Mouse (Mus musculus) 416B (cell line): ENCODE data around the gene Cfap99.

Experiments
- DNase-seq: peaks from one replicate; pipeline ENCODE4 v3.0.0; 2011; ENCODE audit warnings: low read depth

Gene Cfap99

DNA sequence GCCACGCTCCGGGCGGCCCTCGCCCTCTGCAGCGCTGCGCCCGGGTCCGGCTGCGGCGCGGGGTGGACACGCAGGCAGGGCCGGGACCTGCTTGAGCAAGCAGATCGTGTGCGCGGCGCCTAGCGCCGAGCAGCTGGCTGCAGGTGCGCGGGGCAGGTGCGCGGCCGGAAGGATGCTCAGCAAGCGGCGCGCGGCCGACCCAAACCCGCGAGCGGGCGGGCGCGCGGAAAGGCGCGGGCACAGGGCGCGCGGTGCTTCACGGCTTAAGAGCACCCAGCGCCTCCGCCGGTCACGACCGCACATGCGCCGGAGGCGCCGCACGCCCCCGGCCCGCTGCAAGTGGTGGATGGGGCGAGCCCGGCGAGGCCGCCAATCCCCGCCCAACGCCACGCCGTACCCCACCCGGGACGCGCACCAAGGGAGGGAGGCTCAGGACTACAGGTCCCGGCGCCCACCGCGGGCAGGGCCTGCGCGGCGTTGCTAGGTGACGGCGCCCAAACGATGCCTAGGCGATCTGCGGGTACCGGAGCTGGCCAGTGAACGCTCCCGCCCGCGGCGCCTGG is at the start of gene Cfap99, which contains the start of gene Zfyve28:
Gene Cfap99, plus strand, starts transcription at position 447 of the 563 bp plus-strand sequence.
Gene Zfyve28, minus strand, starts transcription at position 296 of the 563 bp plus-strand sequence.
- no peak for DNase-seq

DNA sequence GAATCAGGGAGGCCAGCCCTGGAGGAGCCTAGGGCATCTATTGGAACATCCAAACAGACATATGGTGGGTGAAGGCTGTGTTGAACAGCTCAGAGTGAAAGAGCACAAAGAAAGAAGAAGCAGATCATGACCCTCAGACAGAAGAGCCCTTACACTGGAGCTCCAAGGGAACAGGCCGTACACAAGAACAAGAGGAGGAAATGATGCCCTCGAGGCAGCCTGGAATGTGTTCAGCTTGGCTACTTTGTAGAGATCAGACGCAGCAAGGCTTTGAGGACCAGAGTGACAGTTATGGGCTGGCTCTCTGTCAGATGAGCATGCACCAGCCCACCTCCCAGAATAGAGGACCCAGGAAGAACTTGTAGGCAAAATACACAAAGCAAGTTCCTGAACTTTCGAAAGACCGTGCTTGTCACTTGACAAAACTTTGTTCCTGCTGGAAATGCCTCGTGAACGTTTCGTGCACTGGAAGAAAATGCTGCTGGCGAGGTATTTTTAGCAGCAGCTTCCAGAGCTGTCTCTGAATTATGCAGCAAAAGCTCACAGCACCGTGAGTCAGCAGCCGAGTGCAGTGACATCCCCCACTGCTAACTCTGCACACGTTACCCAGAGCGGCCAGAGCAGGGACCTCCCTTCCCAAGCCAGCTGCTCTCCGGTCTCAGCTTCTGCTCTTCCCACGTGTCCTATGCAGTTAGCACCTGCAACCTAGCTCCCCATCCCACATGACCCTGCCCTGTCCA is 46.0 kb upstream of the Cfap99 start:
- peak; percentile 69 for DNase-seq

DNA sequence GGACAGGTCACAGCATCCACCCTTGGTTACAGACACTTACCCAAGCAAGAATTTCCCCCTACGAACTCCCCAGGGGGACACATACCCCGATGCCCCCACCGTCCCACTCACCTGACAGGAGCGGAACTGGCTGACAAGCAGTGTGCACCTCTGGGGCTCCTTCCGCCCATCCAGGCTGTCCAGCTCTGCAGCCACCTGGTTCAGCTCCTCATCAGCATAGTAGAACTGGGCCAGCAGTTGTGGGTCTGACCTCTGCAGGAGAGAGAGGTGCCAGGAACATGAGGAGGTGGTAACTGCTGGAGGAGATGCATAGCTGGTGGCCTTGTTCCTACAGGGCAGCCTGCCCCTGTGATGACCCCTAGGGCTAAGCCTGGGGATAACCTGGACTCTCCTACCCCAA is 45.3 kb upstream of the Cfap99 start:
- no peak for DNase-seq

DNA sequence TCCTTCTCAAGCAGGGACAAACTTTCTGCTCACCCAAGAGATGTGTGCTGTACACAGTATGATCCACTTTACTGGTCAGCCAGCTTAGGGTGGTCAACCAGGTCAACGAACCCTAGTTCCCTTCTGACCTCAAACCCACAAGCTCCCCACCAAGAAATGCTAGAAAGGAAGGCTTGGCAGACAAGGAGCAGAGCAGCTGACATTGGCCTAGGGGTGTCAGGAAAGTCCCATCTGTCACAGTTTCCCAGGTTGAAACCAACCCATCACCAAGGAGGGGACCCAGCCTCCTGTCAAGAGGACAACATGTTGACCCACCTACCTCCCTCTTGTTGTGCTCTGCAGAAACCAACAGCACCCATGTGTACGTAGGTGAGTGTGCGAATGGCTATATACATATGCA is 42.0 kb upstream of the Cfap99 start:
- DNase-seq: no peak

DNA sequence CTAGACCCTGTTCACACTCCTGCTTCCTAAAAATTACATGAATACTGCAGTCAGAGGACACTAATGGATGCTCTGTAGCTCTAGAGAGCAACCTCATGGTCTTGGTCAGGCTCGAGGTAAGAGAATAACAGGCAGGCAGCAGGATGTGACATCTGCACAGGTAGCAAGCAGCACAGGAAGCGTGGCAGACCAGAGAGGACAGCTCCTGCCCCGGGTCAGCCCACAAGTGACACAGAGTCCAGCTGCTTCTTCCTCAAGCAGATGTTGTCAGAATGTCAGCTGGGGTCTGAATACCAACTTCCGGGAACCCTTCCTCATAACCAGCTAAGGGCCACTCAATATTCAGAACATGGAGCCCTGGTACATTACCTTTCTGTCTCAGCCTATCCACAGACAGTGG is 39.3 kb upstream of the Cfap99 start:
- no peak for DNase-seq

- DNase-seq: no peak
These were observed 38.3 kb upstream of the Cfap99 start for GRCm38 (mm10) chr5:34250090-34250489.

GRCm38 (mm10) chr5:34251794-34252193 is 36.6 kb upstream of the Cfap99 start:
- no peak for DNase-seq

- DNase-seq: no peak
These were observed 36.0 kb upstream of the Cfap99 start for GRCm38 (mm10) chr5:34252307-34252966.

- DNase-seq: no peak
These were observed 35.4 kb upstream of the Cfap99 start for GRCm38 (mm10) chr5:34252967-34253519.

DNA sequence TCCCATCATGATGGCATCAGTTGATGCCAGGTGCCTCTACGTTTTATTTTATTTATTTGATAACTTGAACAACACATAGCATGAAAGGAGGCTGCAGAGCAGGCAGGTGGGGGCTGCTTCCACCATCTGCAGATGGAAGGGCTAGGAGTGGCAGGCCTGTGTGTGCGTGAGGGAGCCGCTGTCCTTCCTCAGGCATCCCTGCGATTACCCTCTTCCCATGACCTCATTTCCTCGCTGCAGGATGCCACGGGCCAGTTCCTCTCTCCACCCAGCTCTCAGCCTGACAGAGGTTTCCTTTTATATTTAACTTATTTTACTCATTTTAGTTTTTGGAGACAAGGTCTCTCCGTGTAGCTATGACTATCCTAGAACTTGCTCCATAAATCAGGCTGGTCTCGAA is 34.1 kb upstream of the Cfap99 start:
- no peak for DNase-seq

DNA sequence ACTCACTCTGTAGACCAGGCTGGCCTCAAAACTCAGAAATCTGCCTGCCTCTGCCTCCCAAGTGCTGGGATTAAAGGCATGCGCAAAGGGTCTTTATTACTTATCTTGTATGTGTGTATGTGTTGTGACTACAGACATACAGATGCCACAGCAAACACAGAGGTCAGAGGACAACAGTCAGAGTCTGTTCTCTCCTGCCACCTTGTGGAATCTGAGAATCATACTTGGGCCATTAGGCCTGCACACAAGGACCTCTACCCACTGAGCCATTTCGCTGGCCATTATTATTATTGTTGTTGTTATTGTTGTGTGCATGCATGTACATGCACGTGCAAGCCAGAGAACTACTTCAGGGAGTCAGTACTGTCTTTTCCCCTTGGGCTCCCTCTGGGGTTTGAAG is 33.2 kb upstream of the Cfap99 start:
- DNase-seq: peak; percentile 56

- no peak for DNase-seq
These were observed 29.1 kb upstream of the Cfap99 start for GRCm38 (mm10) chr5:34259172-34259816.

DNA sequence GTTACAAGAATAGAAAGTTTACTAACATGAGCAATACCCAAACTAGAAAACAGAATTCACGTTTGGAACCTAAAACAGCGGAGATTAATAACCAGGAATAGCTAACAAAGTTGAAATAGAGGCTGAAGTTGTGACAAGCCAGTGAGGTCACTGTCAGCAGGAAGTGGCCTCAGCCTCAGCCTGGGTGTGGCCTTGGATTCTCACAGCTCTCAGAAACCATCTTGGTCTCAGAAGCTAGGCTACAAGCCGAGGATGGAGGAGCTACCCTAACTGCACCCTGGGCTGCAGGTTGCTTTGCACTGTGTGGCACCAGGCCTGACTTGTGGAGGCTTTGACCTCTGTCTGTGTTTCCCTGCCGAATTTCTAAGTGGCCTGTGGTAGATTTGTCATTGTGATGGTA is 22.3 kb upstream of the Cfap99 start:
- peak; percentile 46 for DNase-seq

DNA sequence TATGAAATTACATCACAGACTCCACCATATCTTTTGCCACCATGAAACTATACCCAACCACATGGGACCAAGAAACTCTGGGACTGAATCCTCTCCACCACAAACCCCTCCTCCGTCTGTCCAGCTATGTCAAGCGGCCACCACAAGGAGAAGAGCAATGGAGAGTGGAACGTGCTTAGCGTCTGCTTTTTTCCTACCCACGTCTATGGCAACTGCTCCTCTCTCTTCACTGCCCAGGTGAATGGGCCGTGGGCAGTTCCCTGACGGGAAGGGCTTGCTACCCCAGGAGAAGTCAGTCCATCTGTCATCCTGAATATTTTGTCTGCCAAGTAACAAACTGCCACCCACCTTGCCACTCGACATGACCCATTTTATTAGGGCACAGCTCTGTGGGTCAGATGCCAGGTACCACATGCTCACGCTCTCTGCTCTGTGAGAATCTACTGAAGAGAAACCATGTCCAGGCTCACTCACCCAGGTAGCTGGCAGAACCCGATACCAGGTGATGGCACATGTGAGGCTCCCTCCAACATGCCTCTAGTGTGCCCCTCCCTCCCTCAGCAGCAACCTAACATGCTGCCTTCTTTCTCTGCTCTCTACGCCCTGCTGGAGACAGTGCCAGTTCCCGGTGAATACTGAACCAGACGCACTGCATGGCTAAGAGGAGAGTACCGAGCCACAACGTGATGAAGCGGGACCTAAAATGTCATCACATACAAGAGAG is 19.0 kb upstream of the Cfap99 start:
- DNase-seq: no peak

- no peak for DNase-seq
These were observed 18.4 kb upstream of the Cfap99 start for GRCm38 (mm10) chr5:34269921-34270465.

DNA sequence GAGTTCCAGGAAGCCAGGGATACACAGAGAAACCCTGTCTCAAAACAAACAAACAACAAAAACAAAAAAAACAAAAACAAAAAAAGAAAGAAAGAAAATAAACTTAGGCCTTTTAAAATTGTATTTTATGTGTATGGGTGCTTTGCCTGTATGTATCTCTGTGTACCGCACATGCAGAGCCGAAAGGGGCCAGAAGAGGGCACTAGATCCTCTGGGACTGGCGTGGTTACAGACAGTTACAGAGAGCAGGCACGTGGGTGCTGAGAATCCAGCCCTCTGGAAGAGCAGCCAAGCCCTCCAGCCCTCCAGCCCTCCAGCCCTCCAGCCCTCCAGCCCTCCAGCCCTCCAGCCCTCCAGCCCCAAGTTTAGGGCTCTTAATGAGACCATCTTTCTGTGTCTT is 16.7 kb upstream of the Cfap99 start:
- peak; percentile 69 for DNase-seq

GRCm38 (mm10) chr5:34273251-34273681 is 15.1 kb upstream of the Cfap99 start:
- no peak for DNase-seq

- DNase-seq: no peak
These were observed 14.1 kb upstream of the Cfap99 start for GRCm38 (mm10) chr5:34274268-34274667.

DNA sequence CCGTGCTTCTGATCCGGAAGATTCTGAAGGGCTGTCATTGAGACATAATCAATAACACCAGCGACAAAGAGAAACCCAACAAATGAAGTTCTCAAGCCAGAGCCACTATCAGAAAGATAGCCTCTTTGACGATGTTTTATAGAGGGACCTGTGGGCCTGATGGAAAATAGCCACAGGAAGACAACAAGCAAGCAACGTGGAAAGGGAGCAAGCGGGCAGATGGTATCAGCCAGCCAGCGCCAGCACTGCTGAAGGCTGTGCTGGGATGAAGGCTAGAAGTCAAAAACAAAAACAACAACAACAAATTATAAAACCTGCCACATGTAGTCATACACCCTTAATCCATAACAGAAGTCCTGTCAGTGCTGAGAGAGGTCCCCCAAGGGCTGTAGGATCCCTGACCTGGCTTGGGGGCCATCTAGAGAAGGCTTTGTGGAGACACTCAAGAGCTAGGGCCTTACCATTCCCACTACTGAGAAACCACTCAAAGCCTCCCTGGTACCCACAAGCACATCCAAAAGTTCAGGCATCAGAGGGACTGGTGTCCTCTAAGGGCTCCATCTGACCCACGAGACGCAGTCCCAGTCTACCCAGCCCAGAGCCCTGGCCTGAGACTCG is 13.6 kb upstream of the Cfap99 start:
- DNase-seq: no peak

GRCm38 (mm10) chr5:34276191-34276590 is 12.2 kb upstream of the Cfap99 start:
- DNase-seq: no peak

DNA sequence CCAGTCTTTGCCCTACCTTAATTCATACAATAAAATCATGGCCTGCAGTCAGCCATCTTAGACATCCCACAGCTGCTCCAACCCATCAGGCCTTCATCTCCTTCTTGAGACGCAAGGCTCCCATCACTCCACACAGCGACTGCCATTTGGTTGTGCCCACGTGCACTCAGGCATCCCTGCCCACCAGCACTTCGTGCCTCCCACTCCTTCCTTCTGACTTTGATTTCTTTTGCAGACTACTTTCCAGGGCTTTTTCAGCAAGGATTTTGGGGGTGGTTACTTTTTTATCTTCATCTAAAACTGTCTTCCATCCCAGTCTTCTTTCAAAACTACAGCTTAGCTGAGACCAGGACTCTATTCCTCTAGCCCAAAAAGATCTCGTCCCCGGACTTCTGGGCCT is 11.7 kb upstream of the Cfap99 start:
- no peak for DNase-seq
